Mouse (Mus musculus): ENCODE data around the gene Pou3f1.

The Pou3f1 gene

DNA sequence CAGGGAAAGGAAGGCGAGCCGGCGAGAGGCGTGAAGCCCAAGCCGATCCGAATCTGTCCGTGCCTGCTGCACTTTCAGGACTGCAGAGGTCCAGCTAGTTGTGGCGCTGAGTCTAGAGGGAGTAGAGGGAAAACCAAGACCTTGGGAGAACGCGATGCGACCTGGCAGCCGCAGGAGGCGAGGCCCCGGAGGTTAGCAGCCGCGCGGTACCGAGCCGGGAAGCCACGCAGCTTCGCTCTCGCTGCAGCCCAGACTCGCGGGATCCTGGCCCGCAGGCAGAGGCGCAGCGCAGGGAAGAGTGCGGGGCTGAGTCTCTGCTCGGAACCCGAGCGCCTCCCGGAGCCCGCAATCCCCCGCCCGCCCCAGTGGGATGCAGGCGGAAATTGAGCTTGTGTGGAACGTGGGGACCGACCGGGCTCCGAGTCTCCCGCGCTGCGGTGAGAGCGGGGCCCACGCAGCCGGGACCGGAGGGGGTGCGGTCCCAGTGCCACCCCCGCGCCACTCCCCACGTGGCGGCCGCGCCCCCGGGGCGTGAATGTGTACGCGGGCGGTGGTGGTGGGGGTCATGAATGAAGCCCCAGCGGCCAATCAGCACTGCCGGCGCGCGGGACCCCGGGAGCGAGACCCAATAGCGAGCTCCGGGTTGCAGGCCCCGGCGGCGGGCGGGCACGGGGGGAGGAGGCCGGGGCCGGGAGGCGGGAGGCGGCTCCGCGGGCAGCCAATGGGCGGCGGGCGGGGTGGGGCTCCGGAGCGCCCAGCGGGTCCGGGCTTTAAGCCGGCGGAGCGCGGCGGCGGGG, 445 bp downstream of the Pou3f1 start:
- no peak for DNase-seq (ENCODE audit: low read depth, low spot score)

DNA sequence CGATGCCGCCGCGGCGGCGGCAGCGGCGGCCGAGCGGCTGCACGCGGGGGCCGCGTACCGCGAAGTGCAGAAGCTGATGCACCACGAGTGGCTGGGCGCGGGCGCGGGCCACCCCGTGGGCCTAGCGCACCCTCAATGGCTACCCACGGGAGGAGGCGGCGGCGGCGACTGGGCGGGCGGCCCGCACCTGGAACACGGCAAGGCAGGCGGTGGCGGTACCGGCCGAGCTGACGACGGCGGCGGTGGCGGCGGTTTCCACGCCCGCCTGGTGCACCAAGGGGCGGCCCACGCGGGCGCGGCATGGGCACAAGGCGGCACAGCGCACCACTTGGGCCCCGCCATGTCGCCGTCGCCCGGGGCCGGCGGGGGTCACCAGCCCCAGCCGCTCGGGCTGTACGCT, 1.2 kb downstream of the Pou3f1 start:
- DNase-seq (ENCODE audit: low read depth, low spot score), result no peak

DNA sequence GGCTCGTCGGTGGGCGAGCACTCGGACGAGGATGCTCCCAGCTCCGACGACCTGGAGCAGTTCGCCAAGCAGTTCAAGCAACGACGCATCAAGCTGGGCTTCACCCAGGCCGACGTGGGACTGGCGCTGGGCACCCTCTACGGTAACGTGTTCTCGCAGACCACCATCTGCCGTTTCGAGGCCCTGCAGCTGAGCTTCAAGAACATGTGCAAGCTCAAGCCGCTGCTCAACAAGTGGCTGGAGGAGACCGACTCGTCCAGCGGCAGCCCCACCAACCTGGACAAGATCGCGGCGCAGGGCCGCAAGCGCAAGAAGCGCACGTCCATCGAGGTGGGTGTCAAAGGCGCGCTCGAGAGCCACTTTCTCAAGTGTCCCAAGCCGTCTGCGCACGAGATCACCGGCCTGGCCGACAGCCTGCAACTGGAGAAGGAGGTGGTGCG, 1.8 kb downstream of the Pou3f1 start:
- no peak for DNase-seq (ENCODE audit: low read depth, low spot score)

DNA sequence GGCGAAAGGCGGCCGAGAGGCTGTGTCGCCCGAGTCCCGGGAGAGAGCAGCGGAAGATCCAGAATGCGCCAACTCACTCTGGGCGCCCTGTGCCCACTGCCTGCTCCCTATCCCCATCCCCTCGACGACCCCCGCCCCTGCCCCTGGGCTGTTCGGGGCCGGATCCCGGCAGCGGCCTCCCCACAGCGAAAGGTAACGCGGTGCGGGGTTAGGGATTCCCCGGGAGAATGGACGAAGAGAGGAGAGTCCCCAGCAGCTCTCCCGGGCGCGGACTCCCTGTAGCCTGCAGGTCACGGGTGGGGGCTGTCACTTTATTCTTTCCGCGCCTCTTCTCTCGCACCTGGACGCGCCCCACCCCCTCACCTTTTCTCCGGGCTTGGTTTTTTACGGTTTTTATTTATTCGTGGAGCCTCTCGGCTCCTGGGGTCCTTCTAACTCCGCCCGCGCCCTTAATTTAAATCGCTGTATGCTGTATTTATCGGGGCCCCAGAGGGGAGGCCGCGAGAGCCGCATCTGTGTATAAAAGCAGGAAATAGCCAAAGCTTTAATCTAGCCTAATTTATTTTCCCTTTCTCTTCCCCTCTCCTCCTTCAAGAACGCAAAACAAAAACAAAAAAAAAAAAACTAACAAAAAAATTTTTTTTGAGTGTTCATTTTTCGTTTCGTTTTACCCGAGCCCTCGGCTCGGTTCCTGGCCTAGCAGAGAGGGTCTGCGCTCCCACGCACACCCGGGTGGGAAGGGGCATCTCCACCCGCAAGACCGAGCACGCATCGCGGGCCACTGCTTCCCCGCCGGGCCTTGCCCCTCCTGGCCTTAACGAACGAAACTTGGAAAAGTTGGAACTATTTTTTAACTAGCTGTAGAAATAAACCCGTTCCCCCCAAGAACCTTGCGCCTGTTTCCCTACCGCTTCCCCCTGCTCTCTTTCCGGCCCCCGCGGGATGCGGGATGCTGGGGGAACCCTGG, 2.9 kb downstream of the Pou3f1 start:
- no peak for DNase-seq (ENCODE audit: low read depth, low spot score)

DNA sequence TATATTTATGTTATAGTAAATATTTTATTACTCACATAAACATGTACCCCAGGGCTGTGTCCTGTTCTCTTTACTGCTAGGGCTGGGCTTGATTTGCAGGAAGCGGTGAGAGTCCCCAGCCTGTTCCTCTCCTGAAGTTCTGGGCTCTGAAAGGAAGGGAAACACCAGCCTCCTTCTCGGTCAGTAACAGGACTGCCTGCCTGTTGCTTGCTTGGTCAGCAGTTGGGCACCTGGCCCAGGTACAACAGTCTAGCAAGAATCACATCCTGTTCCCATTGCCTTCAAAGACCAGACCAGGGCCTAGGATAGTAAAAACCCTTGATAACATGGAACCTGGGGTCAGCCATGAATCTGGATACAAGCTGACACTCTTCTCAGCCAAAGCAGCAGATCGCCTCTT, 4.0 kb downstream of the Pou3f1 start:
- DNase-seq (ENCODE audit: low read depth, low spot score), result no peak

DNA sequence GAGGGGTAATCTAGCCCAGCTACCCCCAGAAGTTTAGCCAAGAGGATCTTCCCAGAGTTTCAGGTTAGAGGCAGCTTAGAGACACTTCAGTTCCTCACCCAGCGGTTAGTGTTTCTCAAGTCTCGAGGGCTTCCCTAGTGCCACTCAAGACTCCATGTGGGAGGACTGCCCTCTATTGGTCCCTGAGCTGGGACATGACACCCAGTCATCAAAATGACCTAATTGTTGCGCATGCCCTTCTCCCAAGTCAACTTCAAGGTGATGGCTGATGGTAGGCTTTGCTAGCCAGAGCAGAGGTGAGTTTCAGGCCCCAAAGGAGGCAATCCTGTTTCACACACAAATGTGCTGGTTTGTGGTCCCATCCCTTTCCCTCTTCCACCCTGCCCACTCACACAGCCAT, 6.4 kb downstream of the Pou3f1 start:
- no peak for DNase-seq (ENCODE audit: low read depth, low spot score)

DNA sequence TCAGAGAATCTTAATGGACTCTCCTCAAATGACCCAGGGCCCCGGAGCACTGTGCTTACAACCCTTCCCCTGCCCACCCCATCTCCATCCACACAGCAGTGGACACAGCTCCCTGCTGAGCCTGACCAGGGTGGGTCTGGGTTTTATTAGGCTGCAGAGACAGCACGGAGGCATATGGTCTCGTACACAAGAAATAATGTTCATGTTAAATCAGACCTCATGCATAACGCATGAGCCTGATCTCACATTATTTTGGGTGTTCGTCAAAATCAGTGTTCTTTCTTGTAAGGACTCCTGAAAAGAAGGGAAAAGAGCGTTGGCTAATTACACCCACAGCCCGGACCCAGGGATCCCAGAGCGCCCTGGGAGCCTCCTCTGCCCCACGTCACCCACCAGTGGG, 7.6 kb downstream of the Pou3f1 start:
- DNase-seq (ENCODE audit: low read depth, low spot score), result no peak

DNA sequence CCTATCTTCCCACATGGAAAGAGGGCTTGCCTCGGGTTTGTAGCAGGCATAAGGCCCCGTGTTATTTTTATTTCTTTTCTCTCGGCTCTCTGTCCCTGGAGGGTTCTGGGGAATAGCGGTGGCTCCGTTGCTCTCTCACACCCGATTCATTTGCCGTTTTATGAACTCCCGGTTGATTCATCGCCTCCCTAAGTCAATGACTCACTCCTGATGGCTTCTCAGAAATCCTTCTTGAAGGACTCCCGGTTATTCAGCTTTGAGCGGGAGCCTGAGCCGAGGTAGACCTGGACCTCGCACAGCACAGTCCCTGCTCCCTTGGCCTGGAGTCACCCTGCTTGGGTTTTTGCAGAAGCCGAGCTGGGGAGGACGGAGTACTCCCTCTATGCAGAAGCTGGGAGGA, 8.0 kb downstream of the Pou3f1 start:
- no peak for DNase-seq (ENCODE audit: low read depth, low spot score)

DNA sequence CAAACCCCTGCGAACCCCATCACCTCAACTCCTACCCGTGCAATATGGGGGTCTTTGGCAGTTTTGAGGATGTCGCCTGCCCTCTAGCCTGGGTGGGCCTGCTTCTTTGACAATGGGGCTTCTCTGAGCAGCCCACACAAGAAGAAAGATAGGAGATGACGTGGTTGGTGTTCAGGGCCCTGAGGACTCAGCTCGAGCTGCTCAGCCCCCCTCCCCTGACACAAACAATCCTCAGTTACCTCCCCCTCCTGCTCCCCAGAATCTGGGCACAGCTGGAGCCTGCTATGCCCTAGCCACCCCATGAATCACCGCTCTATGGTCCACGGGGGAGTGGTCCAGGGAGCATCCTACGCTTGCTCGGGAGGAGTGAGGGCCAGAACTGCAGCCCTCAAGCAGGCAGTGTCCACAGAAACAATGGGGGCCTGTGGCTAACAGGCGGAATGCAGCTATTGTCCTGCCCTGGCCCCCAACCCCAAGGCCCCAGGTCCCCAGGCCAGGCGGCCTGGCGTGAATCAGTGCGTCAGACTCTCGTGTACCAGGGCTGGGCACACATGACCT, 10.9 kb downstream of the Pou3f1 start:
- no peak for DNase-seq (ENCODE audit: low read depth, low spot score)

DNA sequence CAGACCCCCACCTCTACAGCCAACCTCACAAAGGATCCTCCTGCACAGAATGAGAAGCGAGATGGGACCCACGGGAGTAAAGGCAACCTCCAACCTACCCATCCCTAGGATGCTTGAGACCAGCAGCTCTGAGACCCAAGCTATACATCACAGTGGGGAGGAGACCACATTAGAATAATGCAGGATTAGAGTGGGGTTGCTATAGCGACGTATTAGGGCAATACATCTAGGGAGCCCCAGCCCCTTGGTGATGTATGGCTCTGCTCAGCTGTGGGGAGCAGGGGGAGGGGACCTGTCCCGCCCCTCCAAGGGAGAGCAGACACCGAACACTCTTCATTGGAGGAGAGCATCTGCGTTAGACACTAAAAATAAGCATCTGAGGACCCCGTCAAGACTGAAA, 11.5 kb downstream of the Pou3f1 start:
- no peak for DNase-seq (ENCODE audit: low read depth, low spot score)

DNA sequence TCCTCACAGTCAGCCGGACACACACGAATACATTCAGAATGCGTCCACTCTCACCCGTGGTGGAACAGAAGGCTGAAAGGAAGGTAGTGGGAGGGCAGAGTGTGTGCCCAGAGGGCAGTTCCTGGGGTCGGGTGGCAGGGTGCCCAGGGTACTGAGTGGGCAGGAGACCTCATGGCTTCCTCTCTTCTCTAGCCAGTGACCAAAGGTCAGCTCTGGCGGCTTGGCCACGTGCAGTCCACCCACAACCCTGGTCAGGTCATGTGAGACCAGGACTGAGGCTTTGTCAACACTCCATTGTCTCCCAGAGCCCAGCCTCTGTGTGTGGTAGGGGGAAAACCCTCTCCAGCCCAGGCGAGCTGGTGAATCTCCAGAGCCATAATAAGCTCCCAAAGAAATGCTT, 13.6 kb downstream of the Pou3f1 start:
- DNase-seq (ENCODE audit: low read depth, low spot score), result no peak

DNA sequence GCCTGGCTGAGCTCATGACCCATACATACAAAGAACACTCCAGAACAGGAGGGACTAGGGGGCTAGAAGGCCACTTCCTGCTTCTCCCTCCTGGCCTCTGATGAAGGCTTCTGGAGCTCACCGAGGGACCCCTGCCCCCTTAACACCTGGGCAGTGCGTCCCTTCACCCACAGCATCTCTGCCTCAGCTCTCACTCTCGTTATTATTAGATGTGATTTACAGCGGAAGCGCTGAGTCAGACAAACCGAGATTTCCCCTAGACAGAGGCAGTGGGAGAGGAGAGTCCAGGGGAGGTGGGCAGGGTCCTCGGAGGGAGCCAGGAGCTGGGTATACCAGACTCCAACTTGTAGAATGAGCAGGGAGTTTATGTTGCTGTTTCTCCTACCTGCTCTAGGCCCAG, 15.0 kb downstream of the Pou3f1 start:
- no peak for DNase-seq (ENCODE audit: low read depth, low spot score)

DNA sequence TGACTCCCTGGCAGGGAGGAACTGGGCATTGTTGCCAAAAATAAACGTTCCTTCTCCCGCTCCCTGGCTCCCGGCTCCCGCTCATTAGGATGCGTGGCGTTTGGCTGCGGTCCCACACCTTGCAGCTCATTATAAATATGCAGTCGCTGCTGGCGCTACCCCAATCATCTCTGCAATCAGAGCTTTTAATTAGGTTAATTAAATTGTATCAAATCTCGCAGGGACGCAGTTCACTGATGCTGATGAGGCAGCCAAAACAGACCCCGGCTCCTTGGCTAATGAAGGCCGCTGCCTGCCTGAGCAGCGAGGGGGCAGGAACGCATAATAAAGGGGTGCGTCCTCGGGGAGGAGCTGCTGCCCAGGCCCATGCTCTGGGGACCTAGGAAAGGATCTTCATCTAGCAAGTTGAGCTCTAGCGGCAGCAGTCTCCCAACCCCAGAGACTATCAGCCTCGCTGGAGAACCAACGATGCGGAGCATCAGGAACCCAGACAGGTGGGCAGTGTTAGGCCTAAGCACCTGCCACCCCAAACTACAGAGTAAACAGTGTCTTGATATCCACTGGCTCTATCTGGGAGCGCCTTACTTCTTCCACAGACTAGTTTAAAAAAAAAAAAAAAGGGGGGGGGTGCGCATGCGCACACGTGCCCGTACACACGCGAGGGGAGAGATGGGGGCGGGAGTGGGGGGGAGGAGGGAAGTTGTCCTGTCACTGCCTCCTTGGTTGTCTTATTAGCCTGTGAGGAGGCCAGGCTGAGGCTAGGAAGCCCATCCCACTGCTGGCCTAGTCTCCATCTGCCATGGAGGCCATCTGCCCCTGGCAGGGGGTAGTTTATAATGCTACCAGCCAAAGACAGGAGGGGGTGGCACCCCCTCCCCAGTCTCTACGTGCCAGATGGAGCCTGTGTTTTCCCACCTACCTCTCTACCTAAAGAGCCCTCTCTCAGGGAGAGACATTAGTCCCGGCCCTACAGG, 16.0 kb downstream of the Pou3f1 start:
- DNase-seq (ENCODE audit: low read depth, low spot score), result no peak

DNA sequence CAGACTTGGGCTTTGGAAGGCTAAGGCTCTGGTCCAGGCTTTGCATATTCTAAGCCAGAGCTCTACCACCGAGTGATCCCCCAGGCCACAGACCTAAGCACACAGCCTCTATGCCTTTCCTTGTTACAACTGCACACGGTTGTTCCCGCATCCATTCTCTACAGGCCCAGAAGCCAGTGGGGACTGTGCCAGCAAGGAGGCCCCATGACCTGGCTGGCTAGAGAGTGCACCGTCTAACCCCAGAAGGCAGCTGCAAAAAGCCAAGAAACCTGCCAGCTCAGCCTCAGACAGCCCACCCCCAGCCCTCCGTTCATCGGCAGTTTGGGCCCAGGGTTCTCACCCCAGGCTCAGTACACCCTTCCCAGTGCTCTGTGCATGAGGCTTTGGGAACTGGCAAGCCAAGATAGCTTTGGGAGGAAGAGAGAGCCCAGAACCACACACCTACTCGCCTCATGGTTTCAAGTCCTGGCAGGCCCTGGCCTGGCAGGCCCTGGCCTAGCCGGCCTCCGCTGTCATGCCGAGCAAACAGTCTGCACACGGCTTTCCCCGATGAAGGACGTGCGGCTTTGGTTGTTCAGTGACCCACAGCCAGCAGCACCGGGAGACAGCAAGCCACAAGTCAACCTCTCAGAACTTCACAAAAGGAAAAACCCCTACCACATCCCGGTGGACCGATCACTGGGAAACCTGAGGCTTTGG, 17.9 kb downstream of the Pou3f1 start:
- DNase-seq (ENCODE audit: low read depth, low spot score), result no peak

DNA sequence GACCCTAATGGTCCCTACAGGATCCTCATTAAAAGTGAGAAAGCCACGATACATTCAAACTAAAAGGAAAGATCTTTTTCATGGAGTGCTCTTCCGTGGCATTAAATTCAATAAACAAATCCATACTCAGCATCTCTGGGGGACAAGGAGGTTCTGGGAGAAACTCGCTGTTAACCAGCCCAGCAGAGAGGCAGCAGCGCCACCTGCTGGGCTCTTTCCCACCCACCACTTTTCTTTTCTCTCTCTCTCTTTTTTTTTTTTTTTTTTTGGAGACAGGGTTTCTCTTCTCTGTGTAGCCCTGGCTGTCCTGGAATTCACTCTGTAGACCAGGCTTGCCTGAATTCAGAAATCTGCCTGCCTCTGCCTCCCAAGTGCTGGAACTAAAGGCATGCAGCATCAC, 18.4 kb downstream of the Pou3f1 start:
- peak; percentile 52 for DNase-seq (ENCODE audit: low read depth, low spot score)

DNA sequence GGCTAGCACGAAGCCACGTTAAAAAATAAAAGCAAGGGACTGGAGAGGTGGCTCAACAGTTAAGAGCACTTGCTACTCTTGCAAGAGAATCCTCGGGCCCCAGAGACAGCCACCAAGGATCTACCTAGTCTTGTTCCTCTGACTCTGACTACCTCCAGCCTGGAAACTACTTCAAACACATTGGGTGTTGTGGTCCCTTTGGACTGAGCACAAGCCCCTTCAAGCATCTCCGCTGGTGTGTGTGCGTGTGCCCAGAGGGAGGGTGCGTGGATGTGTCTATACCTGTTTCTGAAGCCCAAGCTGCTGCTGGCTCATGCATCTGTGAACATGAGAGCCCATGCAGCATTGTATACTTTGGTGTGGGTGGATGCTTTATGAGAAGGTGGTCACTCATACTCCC, 19.4 kb downstream of the Pou3f1 start:
- DNase-seq (ENCODE audit: low read depth, low spot score), result no peak

DNA sequence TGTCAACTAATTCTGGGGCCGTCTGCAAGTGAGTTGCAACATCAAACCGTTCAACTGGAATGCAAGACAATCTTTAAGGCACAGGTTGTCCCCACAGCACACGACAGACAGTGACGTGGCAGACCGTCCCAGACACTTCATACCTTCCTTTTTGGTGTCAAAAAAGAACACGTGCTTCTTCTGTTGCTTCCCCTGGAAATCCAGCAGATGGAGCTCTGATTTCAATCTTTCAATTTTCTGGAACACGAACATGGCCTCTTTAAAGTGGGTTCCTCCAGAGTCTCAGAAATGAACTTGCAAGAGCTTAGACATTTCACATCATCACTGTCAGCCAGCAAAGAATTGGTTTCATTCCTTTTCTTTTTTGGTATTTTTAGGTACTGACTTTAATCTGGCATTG, 25.7 kb downstream of the Pou3f1 start:
- DNase-seq (ENCODE audit: low read depth, low spot score), result no peak

DNA sequence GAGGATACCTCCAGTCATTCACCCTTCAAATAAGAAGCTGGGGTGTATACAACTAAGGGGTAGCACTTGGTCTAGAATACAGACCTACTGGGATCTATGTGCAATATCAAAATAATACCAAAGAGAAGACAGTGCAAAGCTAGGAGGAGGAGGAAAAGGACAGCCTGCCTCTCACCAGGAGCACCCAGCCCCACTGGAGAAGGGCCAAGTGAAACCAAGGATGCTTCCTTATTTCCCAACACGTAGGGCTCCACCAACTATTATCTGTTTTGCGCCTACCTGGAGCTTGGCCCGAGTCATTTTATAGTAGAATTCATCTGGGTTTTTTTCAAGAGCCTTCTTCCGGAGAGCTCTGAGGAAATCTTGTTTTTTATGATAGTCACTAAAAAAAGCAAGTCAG, 26.9 kb downstream of the Pou3f1 start:
- DNase-seq (ENCODE audit: low read depth, low spot score), result no peak

DNA sequence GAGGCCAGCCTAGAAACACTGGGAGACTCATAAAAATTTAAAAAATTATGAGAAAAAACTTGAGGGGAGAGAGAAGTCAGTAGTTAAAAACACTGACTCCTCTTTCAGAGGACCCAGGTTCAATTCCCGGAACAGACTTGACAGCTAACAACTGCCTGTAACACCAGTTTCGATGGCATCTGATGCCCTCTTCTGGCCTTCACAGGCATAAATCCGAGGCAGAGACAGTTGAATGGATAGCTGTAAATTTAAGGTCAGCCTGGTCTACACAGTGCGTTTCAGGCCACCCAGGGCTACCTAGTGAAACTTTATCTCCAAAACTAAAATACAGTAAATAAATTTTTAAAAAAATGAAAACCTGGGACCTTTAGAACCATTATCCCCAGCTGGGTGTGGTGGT, 28.4 kb downstream of the Pou3f1 start:
- DNase-seq (ENCODE audit: low read depth, low spot score), result no peak

DNA sequence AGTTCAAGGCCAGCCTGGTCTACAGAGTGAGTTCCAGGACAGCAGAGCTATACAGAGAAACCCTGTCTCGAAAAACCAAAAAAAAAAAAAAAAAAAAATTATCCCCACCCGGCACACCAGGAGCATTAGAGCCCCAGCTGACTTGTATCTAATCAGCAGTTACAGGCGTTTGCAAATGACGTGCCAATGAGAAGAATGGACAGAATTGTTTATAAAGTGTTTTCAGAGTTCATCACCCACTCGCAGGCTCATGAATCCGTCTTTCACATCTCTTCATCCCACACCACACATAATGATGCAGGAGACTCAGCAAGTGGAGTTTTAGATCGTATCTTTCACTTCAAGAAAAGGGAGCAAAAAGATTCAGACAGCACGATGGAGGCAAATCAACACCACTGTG, 28.8 kb downstream of the Pou3f1 start:
- DNase-seq (ENCODE audit: low read depth, low spot score), result no peak

All from c-Kit-negative CD71-positive TER-119-positive erythroid progenitor cells, embryonic 14.5 days (primary cell).